Mouse (Mus musculus) cerebellum, adult (tissue): ENCODE data around the gene Blm.

Experiments used
- ATAC-seq: cut with Nextera tagmentation; 2 replicates; pipeline ENCODE4 v1.9.2; 2017; ENCODE audit warnings: mild to moderate bottlenecking, moderate library complexity, mixed read lengths; ENCODE audit not compliant: insufficient number of reproducible peaks, low FRiP score, low TSS enrichment

The Blm gene

GRCm38 (mm10) chr7:80467334-80467733 is 67.6 kb downstream of the Blm start:
- no peak for ATAC-seq

- ATAC-seq = no peak
Observed at GRCm38 (mm10) chr7:80464831-80465230, 70.1 kb downstream of the Blm start.

- ATAC-seq = no peak
Observed at GRCm38 (mm10) chr7:80461891-80462290, 73.0 kb downstream of the Blm start.

GRCm38 (mm10) chr7:80460892-80461291 is 74.0 kb downstream of the Blm start:
- no peak for ATAC-seq

GRCm38 (mm10) chr7:80460199-80460598 is 74.7 kb downstream of the Blm start:
- ATAC-seq = no peak

- ATAC-seq = no peak
Observed at GRCm38 (mm10) chr7:80457831-80458343, 77.0 kb downstream of the Blm start.

- no peak for ATAC-seq
Observed at GRCm38 (mm10) chr7:80457241-80457640, 77.7 kb downstream of the Blm start.

- ATAC-seq = no peak
Observed at GRCm38 (mm10) chr7:80456327-80456726, 78.6 kb downstream of the Blm start.

- ATAC-seq = no peak
Observed at GRCm38 (mm10) chr7:80455505-80456160, 79.3 kb downstream of the Blm start.

- no peak for ATAC-seq
Observed at GRCm38 (mm10) chr7:80454786-80455185, 80.1 kb downstream of the Blm start.

GRCm38 (mm10) chr7:80453997-80454396 is 80.9 kb downstream of the Blm start:
- no peak for ATAC-seq

GRCm38 (mm10) chr7:80453121-80453520 is 81.8 kb downstream of the Blm start:
- ATAC-seq = no peak

- ATAC-seq = no peak
Observed at GRCm38 (mm10) chr7:80452241-80452640, 82.7 kb downstream of the Blm start.

GRCm38 (mm10) chr7:80451550-80452232 is 83.2 kb downstream of the Blm start:
- no peak for ATAC-seq

- ATAC-seq = no peak
Observed at GRCm38 (mm10) chr7:80450354-80450753, 84.6 kb downstream of the Blm start.

GRCm38 (mm10) chr7:80449620-80450091 is 85.3 kb downstream of the Blm start:
- no peak for ATAC-seq

- ATAC-seq = no peak
Observed at GRCm38 (mm10) chr7:80447336-80447735, 87.6 kb downstream of the Blm start.

GRCm38 (mm10) chr7:80446221-80446878 is 88.6 kb downstream of the Blm start:
- ATAC-seq = no peak

- no peak for ATAC-seq
Observed at GRCm38 (mm10) chr7:80445492-80445891, 89.4 kb downstream of the Blm start.

GRCm38 (mm10) chr7:80444401-80445249 is 90.3 kb downstream of the Blm start:
- no peak for ATAC-seq
